Mouse (Mus musculus) spleen, postnatal 36 days (tissue): ENCODE measurements around the gene Dnah10.

Source experiments
- DNase-seq, 2 experiments: peaks; one replicate each; pipeline ENCODE4 v3.0.0; 2022; ENCODE audit warnings: low spot score in 2 of 2, mixed read lengths in 1 of 2

Gene Dnah10

DNA sequence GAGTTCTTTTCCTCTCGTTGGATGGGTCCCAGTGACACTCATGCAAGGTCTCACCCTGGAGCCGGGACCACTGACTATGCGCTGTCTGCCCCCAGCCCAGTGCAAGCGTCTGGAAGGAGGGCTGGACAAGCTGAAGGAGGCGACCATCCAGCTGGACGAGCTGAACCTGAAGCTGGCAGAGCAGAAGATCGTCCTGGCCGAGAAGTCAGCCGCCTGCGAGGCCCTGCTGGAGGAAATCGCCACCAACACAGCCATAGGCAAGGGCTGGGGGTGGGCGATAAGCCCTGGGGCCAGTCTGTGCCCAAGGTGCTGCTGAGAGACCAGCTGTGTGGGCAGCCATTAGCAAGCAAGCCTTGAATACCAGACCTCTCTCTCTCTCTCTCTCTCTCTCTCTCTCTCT lies 87.6 kb downstream of the Dnah10 start:
- DNase-seq = no peak

- DNase-seq = no peak
Measured at GRCm38 (mm10) chr5:124814797-124815196, 89.9 kb downstream of the Dnah10 start.

GRCm38 (mm10) chr5:124817050-124817449 lies 92.2 kb downstream of the Dnah10 start:
- no peak for DNase-seq

GRCm38 (mm10) chr5:124822128-124822894 lies 97.4 kb downstream of the Dnah10 start:
- no peak for DNase-seq

- DNase-seq = no peak
Measured at GRCm38 (mm10) chr5:124830331-124830730, 105.4 kb downstream of the Dnah10 start.

- DNase-seq = no peak
Measured at GRCm38 (mm10) chr5:124835218-124835617, 110.3 kb downstream of the Dnah10 start.

- no peak for DNase-seq
Measured at GRCm38 (mm10) chr5:124836075-124836474, 111.2 kb downstream of the Dnah10 start.

- no peak for DNase-seq
Measured at GRCm38 (mm10) chr5:124836621-124837020, 111.7 kb downstream of the Dnah10 start.

DNA sequence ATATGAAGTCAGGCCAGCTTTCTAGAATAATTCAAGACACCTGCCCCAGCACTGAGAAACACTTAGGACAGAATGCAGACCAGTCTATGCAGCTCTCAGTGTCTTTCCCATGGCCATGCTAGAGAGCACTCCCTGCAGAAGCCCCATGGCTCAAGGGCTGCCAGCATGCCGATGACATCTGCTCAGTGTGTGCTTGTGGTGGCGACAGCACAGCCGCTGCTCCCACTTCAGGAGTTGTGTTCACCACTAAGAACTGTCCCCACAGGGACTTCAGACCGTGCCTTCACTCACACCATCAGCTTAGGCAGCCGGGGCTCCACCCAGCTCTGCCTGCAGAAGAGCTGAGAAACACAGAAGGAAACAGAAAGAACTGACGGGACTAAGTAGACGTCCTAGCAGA lies 115.3 kb downstream of the Dnah10 start:
- DNase-seq = no peak

DNA sequence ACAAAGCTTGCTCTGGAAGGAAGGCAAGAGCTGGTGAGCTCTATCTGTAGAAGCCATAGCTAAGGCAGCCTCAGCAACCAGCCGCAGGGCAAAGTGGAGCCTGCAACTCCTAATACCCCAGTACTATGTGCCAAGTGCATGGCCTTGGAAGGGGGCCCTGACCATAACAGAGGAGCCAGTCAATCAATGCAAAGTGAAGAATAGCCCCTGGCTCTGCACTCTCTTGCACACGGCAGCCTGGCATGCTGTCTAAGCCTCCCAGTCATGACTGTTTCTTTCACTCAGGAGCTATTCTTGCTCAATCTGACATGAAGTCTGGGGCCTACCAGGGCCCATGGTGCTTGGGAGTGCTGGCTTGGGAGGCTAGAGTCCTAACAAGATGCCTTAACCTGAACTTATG lies 115.8 kb downstream of the Dnah10 start:
- DNase-seq = no peak

- DNase-seq = no peak
Measured at GRCm38 (mm10) chr5:124843386-124843785, 118.5 kb downstream of the Dnah10 start.

GRCm38 (mm10) chr5:124844929-124845328 lies 120.0 kb downstream of the Dnah10 start:
- no peak for DNase-seq

- no peak for DNase-seq
Measured at GRCm38 (mm10) chr5:124847014-124847413, 122.1 kb downstream of the Dnah10 start.

DNA sequence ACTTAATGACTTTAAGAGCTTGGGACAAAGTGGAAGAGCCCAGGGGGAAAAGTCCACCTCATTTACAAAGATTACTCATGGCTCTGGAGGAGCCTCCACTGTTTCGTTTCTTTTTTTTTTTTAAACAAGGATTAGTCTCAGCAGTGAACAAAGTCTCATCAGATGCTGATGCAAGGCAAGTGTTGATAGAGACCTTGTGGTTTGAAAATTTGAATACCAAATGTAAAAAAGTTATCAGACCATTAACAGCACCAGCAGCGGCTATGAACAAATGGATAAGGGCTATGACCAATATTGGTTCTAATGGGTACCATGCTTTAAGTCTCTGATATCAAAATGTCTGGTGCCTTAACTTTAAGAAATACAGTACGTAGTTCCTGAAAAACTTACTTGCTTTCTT lies 124.1 kb downstream of the Dnah10 start:
- DNase-seq = no peak

DNA sequence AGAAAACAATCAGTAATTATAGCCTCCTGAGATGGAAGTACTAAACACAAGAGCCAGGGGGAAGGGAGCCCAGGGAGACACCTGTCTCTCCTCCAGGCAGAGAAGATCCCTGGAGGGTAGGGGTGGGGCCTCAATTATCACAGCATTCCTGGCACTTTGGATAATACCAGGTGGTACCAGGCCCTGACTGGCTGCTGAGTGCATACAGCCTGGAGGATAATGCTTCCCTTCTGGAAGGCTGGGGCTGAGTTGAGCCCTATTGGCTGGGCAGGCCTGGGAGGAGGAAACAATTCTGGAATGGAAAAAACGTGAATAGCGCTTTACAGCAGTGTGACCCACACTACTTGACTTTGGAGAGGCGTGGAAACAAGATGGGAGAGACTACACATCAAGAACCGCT lies 126.7 kb downstream of the Dnah10 start:
- no peak for DNase-seq

GRCm38 (mm10) chr5:124852294-124852693 lies 127.4 kb downstream of the Dnah10 start:
- no peak for DNase-seq

DNA sequence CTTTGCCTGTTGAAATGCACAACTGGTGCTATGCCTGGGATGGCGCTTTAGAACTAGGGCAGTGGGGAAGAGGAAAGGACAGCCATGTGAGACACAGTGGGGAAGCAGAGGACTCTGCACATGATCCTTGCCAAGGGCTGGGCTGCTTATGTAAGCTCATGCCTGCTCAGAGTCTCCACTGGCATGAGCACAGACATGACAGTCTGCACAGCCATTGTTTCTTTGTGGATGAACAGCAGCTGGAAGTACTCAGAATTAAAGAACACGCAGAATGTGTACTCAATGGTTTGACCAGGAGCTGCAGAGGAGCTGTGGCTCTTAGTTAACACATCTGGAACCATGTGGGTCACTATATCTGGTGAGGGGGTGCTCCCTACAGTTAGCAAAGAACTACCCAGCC lies 128.2 kb downstream of the Dnah10 start:
- DNase-seq = no peak

- no peak for DNase-seq
Measured at GRCm38 (mm10) chr5:124854202-124854601, 129.3 kb downstream of the Dnah10 start.

GRCm38 (mm10) chr5:124860013-124860412 lies 135.1 kb downstream of the Dnah10 start:
- no peak for DNase-seq

DNA sequence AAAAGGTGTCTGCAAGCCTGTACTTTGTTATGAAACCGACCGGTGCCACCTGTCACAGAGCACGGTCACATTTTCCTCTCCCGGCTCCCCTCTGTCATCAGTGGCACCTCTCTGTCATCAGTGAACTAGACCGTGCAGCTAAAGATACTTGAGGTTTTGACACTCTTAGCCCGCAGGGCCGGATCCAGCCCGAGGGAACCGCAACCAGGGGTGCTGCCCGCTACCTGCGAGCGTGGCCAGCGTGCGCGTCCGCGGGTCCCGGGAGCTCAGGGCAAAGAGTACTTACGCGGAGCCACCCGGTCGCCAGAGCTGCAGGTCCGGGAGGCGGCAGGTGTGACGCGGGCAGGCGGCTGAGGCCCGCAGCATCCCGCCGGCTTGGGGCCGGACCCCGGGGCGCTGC lies 136.6 kb downstream of the Dnah10 start:
- peak; percentile 3 to 4 for DNase-seq

- DNase-seq = peak; percentile 97 to 98
Measured at GRCm38 (mm10) chr5:124862013-124862866, 137.4 kb downstream of the Dnah10 start, which contains the start of the genes Ccdc92 and Zfp664. Ccdc92 (minus strand) TSS chr5:124862424. Zfp664 (plus strand) TSS chr5:124862691.

DNA sequence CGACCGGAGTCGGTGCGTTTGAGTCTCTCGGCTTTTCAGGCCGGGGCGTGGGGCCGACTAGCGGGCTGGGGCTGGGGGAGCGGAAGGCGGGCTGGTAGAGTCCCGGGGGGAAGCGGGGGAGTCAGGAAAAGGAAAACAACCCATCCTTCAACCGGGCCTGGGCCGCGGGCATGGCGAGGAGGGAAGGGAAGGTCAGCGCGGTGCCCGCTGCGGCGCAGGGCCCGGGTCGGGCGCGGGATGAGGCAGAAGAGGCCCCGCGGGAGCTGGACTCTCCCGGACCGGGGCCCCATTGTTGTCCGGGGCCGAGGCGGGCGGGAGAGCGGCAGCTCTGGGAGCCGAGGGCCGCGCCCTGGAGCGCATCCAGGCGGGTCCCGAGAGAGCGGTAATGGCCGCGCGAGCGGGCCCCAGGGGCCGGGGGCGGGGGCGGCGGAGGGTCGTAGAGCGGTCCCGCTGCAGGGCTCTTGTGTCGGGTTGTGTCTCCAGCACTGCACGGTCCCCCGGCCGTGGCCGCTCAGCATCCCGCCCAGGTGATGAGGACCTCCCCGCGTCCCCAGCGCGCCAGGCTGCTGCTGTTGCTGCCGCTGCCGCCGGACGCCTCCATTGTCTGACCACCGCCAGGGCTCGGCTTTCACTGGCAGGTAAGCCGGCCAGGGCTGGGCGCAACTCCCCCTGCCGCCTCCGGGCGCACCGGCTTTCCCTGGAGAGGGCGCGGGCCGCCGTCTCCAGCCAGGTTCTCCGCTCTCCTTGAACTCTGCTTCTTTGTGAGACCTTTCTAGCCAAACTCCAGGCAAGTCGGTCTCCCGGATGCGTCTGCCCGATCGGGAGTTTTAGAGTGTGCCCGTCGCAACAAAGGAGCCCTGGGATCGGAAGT lies 138.2 kb downstream of the Dnah10 start:
- peak in 1 of 2 experiments; percentile 7 for DNase-seq
